Mouse (Mus musculus): ENCODE measurements at regions not wholly inside any gene's neighbourhood (a gene's known extent, or its start where the extent isn't known, plus 50 kb on each side); places are given as distances from the start of the nearest gene placed in this dataset.
"Not testable (repeated sequence)": the region's sequence is repeated elsewhere in the genome, so short reads cannot be mapped to it uniquely, and the experiment has no call there.

GRCm38 (mm10) chr1:12572770-12573169 is 1158.9 kb downstream of the A830018L16Rik start:
- DNase-seq (ENCODE audit: low spot score): no peak

- no peak for DNase-seq (ENCODE audit: low spot score)
These were observed 1160.4 kb downstream of the A830018L16Rik start for GRCm38 (mm10) chr1:12574274-12574673.

- DNase-seq (ENCODE audit: low spot score): peak; percentile 46
These were observed 1163.3 kb downstream of the A830018L16Rik start for GRCm38 (mm10) chr1:12577027-12577703.

- DNase-seq (ENCODE audit: low spot score): no peak
These were observed 1164.1 kb downstream of the A830018L16Rik start for GRCm38 (mm10) chr1:12577978-12578377.

- no peak for DNase-seq (ENCODE audit: low spot score)
These were observed 1169.1 kb downstream of the A830018L16Rik start for GRCm38 (mm10) chr1:12583012-12583411.

GRCm38 (mm10) chr1:12586981-12587380 is 1173.1 kb downstream of the A830018L16Rik start:
- not testable (repeated sequence) for DNase-seq (ENCODE audit: low spot score)

GRCm38 (mm10) chr1:12612102-12612501 is 1198.2 kb downstream of the A830018L16Rik start:
- DNase-seq (ENCODE audit: low spot score): no peak

GRCm38 (mm10) chr1:12615303-12615702 is 1201.4 kb downstream of the A830018L16Rik start:
- no peak for DNase-seq (ENCODE audit: low spot score)

- no peak for DNase-seq (ENCODE audit: low spot score)
These were observed 1202.0 kb downstream of the A830018L16Rik start for GRCm38 (mm10) chr1:12615733-12616481.

GRCm38 (mm10) chr1:12619981-12620380 is 1206.1 kb downstream of the A830018L16Rik start:
- no peak for DNase-seq (ENCODE audit: low spot score)

GRCm38 (mm10) chr1:12620825-12621224 is 1206.9 kb downstream of the A830018L16Rik start:
- no peak for DNase-seq (ENCODE audit: low spot score)

- DNase-seq (ENCODE audit: low spot score): no peak
These were observed 1209.3 kb downstream of the A830018L16Rik start for GRCm38 (mm10) chr1:12623158-12623557.

- DNase-seq (ENCODE audit: low spot score): no peak
These were observed 1219.1 kb downstream of the A830018L16Rik start for GRCm38 (mm10) chr1:12633049-12633448.

- DNase-seq (ENCODE audit: low spot score): peak; percentile 5
These were observed 1222.6 kb downstream of the A830018L16Rik start for GRCm38 (mm10) chr1:12636326-12637147.

- DNase-seq (ENCODE audit: low spot score): no peak
These were observed 1227.1 kb downstream of the A830018L16Rik start for GRCm38 (mm10) chr1:12640983-12641382.

Measured in retina, embryonic 14.5 days (tissue).